ENCODE assay signal across 17 mouse cellular contexts in the genomic region with DNA sequence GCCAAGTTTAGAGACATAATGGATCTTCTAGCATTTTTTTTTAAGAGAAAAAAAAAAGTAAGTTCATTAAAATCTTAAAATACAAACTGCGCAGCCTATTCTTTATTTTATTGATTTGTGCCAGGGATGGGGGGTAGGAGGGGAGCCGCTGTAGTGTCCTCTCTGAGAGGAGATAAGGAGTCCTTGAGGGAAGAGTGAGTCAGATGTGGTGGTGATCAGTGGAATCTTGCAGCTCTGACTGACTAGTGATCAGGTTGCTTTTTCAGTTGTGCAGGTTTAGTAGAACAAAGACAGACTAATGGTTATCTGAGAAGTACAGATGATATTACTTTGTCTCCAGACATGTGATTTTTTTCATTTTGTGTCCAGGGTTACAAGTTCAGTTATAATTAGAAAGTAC. TPM values are rescaled to one million over a fixed set of nuclear protein-coding genes. Genes with fewer than 3 reads are reported as not detected.
"Had no signal": no experiment of that assay in that cellular context is flagged by ENCODE, and none has a peak within 500 bp of the region (broad histone marks: within the 10 kb centered on the region; RNA-seq: fewer than 3 reads in every experiment).

No protein-coding gene starts in this region.

- H3K4me3 ChIP-seq: limb, embryonic 13.5 days; liver, embryonic 15.5 days; megakaryocyte, embryonic 14.5 days; midbrain, embryonic 13.5 days; myocyte; neural tube, embryonic 12.5 days had no signal

- ATAC-seq: lung, postnatal 0 days; midbrain, embryonic 13.5 days had no signal

- DNase-seq: kidney, postnatal 36 days; layer of hippocampus, adult 9-11 months; layer of hippocampus, postnatal 36 days; left cerebral cortex, postnatal 4 days; lung, adult 2 months; lung, postnatal 4 days; thymus, adult 18-20 months; thymus, postnatal 14 days had no signal

- H3K4me2 ChIP-seq: limb, embryonic 13.5 days; liver, embryonic 15.5 days; midbrain, embryonic 13.5 days; neural tube, embryonic 12.5 days had no signal

- H3K9ac ChIP-seq: limb, embryonic 13.5 days; liver, embryonic 15.5 days; midbrain, embryonic 13.5 days; neural tube, embryonic 12.5 days had no signal

- H3K27me3 ChIP-seq: limb, embryonic 13.5 days; liver, embryonic 15.5 days; megakaryocyte, embryonic 14.5 days; midbrain, embryonic 13.5 days; neural tube, embryonic 12.5 days had no signal

- H3K4me1 ChIP-seq: limb, embryonic 13.5 days; liver, embryonic 15.5 days; midbrain, embryonic 13.5 days; neural tube, embryonic 12.5 days had no signal

- H3K9me3 ChIP-seq: limb, embryonic 13.5 days; liver, embryonic 15.5 days; megakaryocyte, embryonic 14.5 days; midbrain, embryonic 13.5 days; neural tube, embryonic 12.5 days had no signal

- H3K27ac ChIP-seq: kidney, postnatal 0 days; limb, embryonic 13.5 days; liver, embryonic 15.5 days; midbrain, embryonic 13.5 days; neural tube, embryonic 12.5 days had no signal

RNA-seq across cellular contexts. Expression of a gene that starts 41.5 kb away (rescaled TPM):
- total RNA-seq: layer of hippocampus, postnatal 36 days; left cerebral cortex, postnatal 10 days; left cerebral cortex, postnatal 4 days had no signal
